In genomic region chr11:52234509-52234908, GRCm38 (mm10) we compare ENCODE assay signal across 15 mouse cellular contexts. TPM values are rescaled to one million over a fixed set of nuclear protein-coding genes. Genes with fewer than 3 reads are reported as not detected.
DNase-seq lines count a peak whose midpoint lies in the region; ATAC-seq lines count a peak whose summit lies in the region.
"Had no signal": no experiment of that assay in that cellular context is flagged by ENCODE, and none has a peak within 500 bp of the region (broad histone marks: within the 10 kb centered on the region; RNA-seq: fewer than 3 reads in every experiment).

No protein-coding gene starts in this region.

- peaks cover 22% of the 10 kb centered on the region for H3K36me3 ChIP-seq in forebrain, embryonic 15.5 days
- H3K36me3 ChIP-seq in forebrain, embryonic 16.5 days (ENCODE audit: control insufficient read depth, insufficient read depth), result peaks cover 10% of the 10 kb centered on the region

- DNase-seq in kidney, postnatal 25 days, result peak; percentile 44 to 49
- DNase-seq in kidney, adult 11 months, result no peak
- DNase-seq in 3T3-L1 (ENCODE audit: low read depth, low spot score), result peak; percentile 28
- no peak for DNase-seq in gastrocnemius, adult 8-10 months (ENCODE audit: low spot score in 2 of 2)
- DNase-seq in adrenal gland, postnatal 25 days, result no peak
- DNase-seq: cerebellum, adult 9-11 months; lung, embryonic 14.5 days had no signal

- H3K27ac ChIP-seq in forebrain, embryonic 15.5 days (replicated peaks), result no peak overlapping the region
- no peak overlapping the region for H3K27ac ChIP-seq in forebrain, embryonic 16.5 days (ENCODE audit: low read length)
- H3K27ac ChIP-seq in brown adipose tissue, adult 24 weeks (replicated peaks; ENCODE audit: low read depth, low read length), result peak overlapping the region; percentile 28; the same call in 1 of the 2 replicates
- H3K27ac ChIP-seq: embryonic facial prominence, embryonic 15.5 days had no signal

- H3K27me3 ChIP-seq in forebrain, embryonic 15.5 days, result no peaks in the 10 kb centered on the region
- H3K27me3 ChIP-seq in forebrain, embryonic 16.5 days (replicated peaks; ENCODE audit: control insufficient read depth, insufficient read depth, low read length), result no peaks in the 10 kb centered on the region
- H3K27me3 ChIP-seq: embryonic facial prominence, embryonic 15.5 days had no signal

- H3K9me3 ChIP-seq in forebrain, embryonic 15.5 days, result no peaks in the 10 kb centered on the region
- no peaks in the 10 kb centered on the region for H3K9me3 ChIP-seq in forebrain, embryonic 16.5 days (ENCODE audit: control insufficient read depth, low read length)
- H3K9me3 ChIP-seq: embryonic facial prominence, embryonic 15.5 days had no signal

- peak overlapping the region; percentile 7; the same call in 1 of the 2 replicates for H3K4me2 ChIP-seq in forebrain, embryonic 15.5 days (replicated peaks)
- no peak overlapping the region for H3K4me2 ChIP-seq in forebrain, embryonic 16.5 days (ENCODE audit: low read length)
- H3K4me2 ChIP-seq: embryonic facial prominence, embryonic 15.5 days had no signal

- H3K9ac ChIP-seq in forebrain, embryonic 15.5 days (replicated peaks), result no peak overlapping the region
- no peak overlapping the region for H3K9ac ChIP-seq in forebrain, embryonic 16.5 days (replicated peaks; ENCODE audit: low read depth, low read length)
- H3K9ac ChIP-seq: embryonic facial prominence, embryonic 15.5 days; lung, embryonic 14.5 days had no signal

- peaks cover 30% of the 10 kb centered on the region for H3K4me1 ChIP-seq in forebrain, embryonic 15.5 days
- H3K4me1 ChIP-seq in forebrain, embryonic 16.5 days (replicated peaks; ENCODE audit: control insufficient read depth, insufficient read depth, low read length), result peaks cover 19% of the 10 kb centered on the region
- H3K4me1 ChIP-seq in brown adipose tissue, adult 24 weeks (ENCODE audit: control insufficient read depth, insufficient read depth, insufficient read length, low read length), result peaks cover 9% of the 10 kb centered on the region; the same call in 1 of the 2 replicates

- no peak overlapping the region for H3K4me3 ChIP-seq in forebrain, embryonic 15.5 days
- no peak overlapping the region for H3K4me3 ChIP-seq in forebrain, embryonic 16.5 days (replicated peaks; ENCODE audit: low read length)
- H3K4me3 ChIP-seq in brown adipose tissue, adult 24 weeks (ENCODE audit: insufficient read depth, low read depth, low read length), result 0 out of 2 replicates have a peak overlapping the region, but pooled peaks have one; percentile 5
- H3K4me3 ChIP-seq: embryonic facial prominence, embryonic 15.5 days had no signal

- ATAC-seq in forebrain, embryonic 15.5 days (replicated peaks), result no peak
- no peak for ATAC-seq in forebrain, embryonic 16.5 days
- ATAC-seq: inflammation-experienced regulatory T-cells, adult 6 months had no signal

RNA-seq across cellular contexts. Expression of gene Skp1a, which starts 2.7 kb away (rescaled TPM):
- polyA plus RNA-seq in forebrain, embryonic 15.5 days (2015; fragmentation: Nextera tagmentation; extraction: Ambion mirVana), result 1,081 and 1,145 TPM in 2 replicates
- polyA plus RNA-seq in forebrain, embryonic 16.5 days (2015; fragmentation: Nextera tagmentation; extraction: Ambion mirVana), result 1,143 and 1,208 TPM in 2 replicates
- 362 and 417 TPM in 2 replicates for polyA plus RNA-seq in brown adipose tissue, adult 24 weeks (2012; ENCODE audit: insufficient read depth, insufficient read length, missing spikeins)
- total RNA-seq in gastrocnemius, adult 8-10 months (2022), result 100 to 1,000 TPM; 285 to 312 (median 290) TPM
- 448 and 476 TPM in 2 replicates for total RNA-seq in adrenal gland, postnatal 25 days (2021)

RNA-seq across cellular contexts. Expression of gene Olfr1371, which starts 20.7 kb away (rescaled TPM):
- polyA plus RNA-seq in forebrain, embryonic 15.5 days (2015; fragmentation: Nextera tagmentation; extraction: Ambion mirVana), result not detected in 2 replicates
- polyA plus RNA-seq in forebrain, embryonic 16.5 days (2015; fragmentation: Nextera tagmentation; extraction: Ambion mirVana), result not detected in 2 replicates
- polyA plus RNA-seq in brown adipose tissue, adult 24 weeks (2012; ENCODE audit: insufficient read depth, insufficient read length, missing spikeins), result not detected in 2 replicates
- total RNA-seq in gastrocnemius, adult 8-10 months (2022), result not detected
- total RNA-seq in adrenal gland, postnatal 25 days (2021), result not detected in 2 replicates
- polyA plus RNA-seq: embryonic facial prominence, embryonic 15.5 days; heart, postnatal 0 days; inflammation-experienced regulatory T-cells, adult 6 months; lung, embryonic 14.5 days; spleen, adult 2 months; thymus, postnatal 0 days had no signal

RNA-seq across cellular contexts. Expression of gene Tcf7, which starts 48.3 kb away (rescaled TPM):
- polyA plus RNA-seq in forebrain, embryonic 15.5 days (2015; fragmentation: Nextera tagmentation; extraction: Ambion mirVana), result 3.4 and 4.2 TPM in 2 replicates
- polyA plus RNA-seq in forebrain, embryonic 16.5 days (2015; fragmentation: Nextera tagmentation; extraction: Ambion mirVana), result 2.7 and 4.8 TPM in 2 replicates
- not detected in 2 replicates for polyA plus RNA-seq in brown adipose tissue, adult 24 weeks (2012; ENCODE audit: insufficient read depth, insufficient read length, missing spikeins)
- under 1 TPM; 0.31 to 0.39 (median 0.34) TPM for total RNA-seq in gastrocnemius, adult 8-10 months (2022)
- total RNA-seq in adrenal gland, postnatal 25 days (2021), result 38.8 and 41.3 TPM in 2 replicates

Comparison
In these comparisons a context has a peak if more than half of its experiments do, and no peak if none do; other contexts are left out.
1. DNase-seq: peak in kidney, postnatal 25 days (2 of 2) and 3T3-L1 (single experiment); none in kidney, adult 11 months (single experiment), gastrocnemius, adult 8-10 months (0 of 2) and adrenal gland, postnatal 25 days (single experiment).